Mouse (Mus musculus) testis, adult 2 months (tissue): ENCODE results near the gene Glipr1l3. TPM values are rescaled to one million over a fixed set of nuclear protein-coding genes. Genes with fewer than 3 reads are reported as not detected.
"Not testable (repeated sequence)": the region's sequence is repeated elsewhere in the genome, so short reads cannot be mapped to it uniquely, and the experiment has no call there.

ENCODE experiments used
- H3K27ac ChIP-seq: fragments of 200-500 bp; 2 replicates; pipeline ENCODE4 v1.5.1; 2012; ENCODE audit warnings: low read depth, low read length; ENCODE audit not compliant: control insufficient read depth, insufficient read depth
- H3K27me3 ChIP-seq: fragments of 200-500 bp; 2 replicates; pipeline ENCODE4 v1.6.1; 2012; ENCODE audit warnings: mild to moderate bottlenecking, low read length, moderate library complexity; ENCODE audit not compliant: control insufficient read depth, insufficient read depth
- H3K36me3 ChIP-seq: fragments of 200-500 bp; 2 replicates; pipeline ENCODE4 v1.6.1; 2012; ENCODE audit warnings: mild to moderate bottlenecking, low read length; ENCODE audit not compliant: control insufficient read depth, insufficient read depth
- H3K4me1 ChIP-seq: fragments of 200-500 bp; 2 replicates; pipeline ENCODE4 v1.6.1; 2012; ENCODE audit warnings: low read length; ENCODE audit not compliant: control insufficient read depth, insufficient read depth
- H3K4me3 ChIP-seq: fragments of 200-500 bp; 2 replicates; pipeline ENCODE4 v1.5.1; 2012; ENCODE audit warnings: low read depth, mild to moderate bottlenecking, low read length, moderate library complexity, mixed read lengths; ENCODE audit not compliant: control insufficient read depth
- CTCF ChIP-seq: fragments of 200-500 bp; IDR thresholded peaks from 2 replicates; pipeline ENCODE4 v1.5.1; 2012; ENCODE audit warnings: low read depth, mild to moderate bottlenecking, inconsistent platforms, low read length, moderate library complexity; ENCODE audit not compliant: control insufficient read depth, insufficient read depth, insufficient replicate concordance
- POLR2A ChIP-seq: fragments of 200-500 bp; IDR thresholded peaks from 2 replicates; pipeline ENCODE4 v1.6.1; 2012; ENCODE audit warnings: low read depth, mild to moderate bottlenecking, inconsistent platforms, low read length, moderate library complexity; ENCODE audit not compliant: control insufficient read depth
- polyA plus RNA-seq: library from polyadenylated mRNA; depleted of rRNA; stranded (reverse); fragments of >200 nt; gene quantifications from 2 replicates; pipeline ENCODE4 v1.2.3, GENCODE M21; 2012; rRNA removed

Glipr1l3 gene
- polyA plus RNA-seq, 1 experiment: 24.9 TPM

GRCm38 (mm10) chr10:112138050-112138870, 21.9 kb downstream of the Glipr1l3 start:
- H3K27ac ChIP-seq: no peak overlapping the region
- H3K27me3 ChIP-seq: no peaks in the 10 kb centered on the region
- peak overlapping the region; percentile 27; the same call in 1 of the 2 replicates for H3K4me3 ChIP-seq
- TF ChIP-seq CTCF: no peak
- TF ChIP-seq POLR2A: no peak
- H3K4me1 ChIP-seq: no peaks in the 10 kb centered on the region
- H3K36me3 ChIP-seq: no peaks in the 10 kb centered on the region

- Histone ChIP-seq H3K36me3 (no peaks in the 10 kb centered on the region), H3K27me3 (no peaks in the 10 kb centered on the region), H3K27ac (no peak overlapping the region), H3K4me1 (no peaks in the 10 kb centered on the region), H3K4me3 (no peak overlapping the region)
- TF ChIP-seq POLR2A (no peak), CTCF (no peak)
Measured at GRCm38 (mm10) chr10:112132194-112132593, 27.9 kb downstream of the Glipr1l3 start.

GRCm38 (mm10) chr10:112127682-112128230, 32.4 kb downstream of the Glipr1l3 start:
- not testable (repeated sequence) for H3K27me3 ChIP-seq, H3K36me3 ChIP-seq, H3K4me3 ChIP-seq, H3K27ac ChIP-seq, H3K4me1 ChIP-seq

- not testable (repeated sequence) for H3K4me1 ChIP-seq, H3K27me3 ChIP-seq, H3K27ac ChIP-seq, H3K4me3 ChIP-seq, H3K36me3 ChIP-seq
Measured at GRCm38 (mm10) chr10:112125090-112125489, 35.0 kb downstream of the Glipr1l3 start.

GRCm38 (mm10) chr10:112110401-112110800, 49.7 kb downstream of the Glipr1l3 start:
- no peak for TF ChIP-seq CTCF
- TF ChIP-seq POLR2A: no peak
- Histone ChIP-seq H3K36me3 (no peaks in the 10 kb centered on the region), H3K27ac (no peak overlapping the region), H3K4me3 (no peak overlapping the region), H3K4me1 (peaks cover 2% of the 10 kb centered on the region; the same call in 1 of the 2 replicates), H3K27me3 (no peaks in the 10 kb centered on the region)

- not testable (repeated sequence) for H3K36me3 ChIP-seq, H3K4me3 ChIP-seq, H3K27me3 ChIP-seq, H3K27ac ChIP-seq, H3K4me1 ChIP-seq
- peak; percentile 68 for TF ChIP-seq CTCF
Measured at GRCm38 (mm10) chr10:112105785-112106184, 54.3 kb downstream of the Glipr1l3 start.

Other genes with a start within 250 kb of the Glipr1l3 start
- gene Krr1, start 187.7 kb downstream of the Glipr1l3 start, polyA plus RNA-seq: 6.0 and 7.2 TPM in 2 replicates
- 1.0 and 1.2 TPM in 2 replicates for gene Glipr1, start 157.7 kb downstream of the Glipr1l3 start, polyA plus RNA-seq
- 70.8 and 96.4 TPM in 2 replicates for gene Glipr1l1, start 100.1 kb downstream of the Glipr1l3 start, polyA plus RNA-seq
- gene Glipr1l2, start 77.0 kb downstream of the Glipr1l3 start, polyA plus RNA-seq: 18.4 and 28.1 TPM in 2 replicates
- gene Caps2, start 3.3 kb upstream of the Glipr1l3 start, polyA plus RNA-seq: 3.7 and 4.8 TPM in 2 replicates
- 2.0 and 2.2 TPM in 2 replicates for gene Kcnc2, start 110.8 kb upstream of the Glipr1l3 start, polyA plus RNA-seq